Comparison of ENCODE assay signal across 8 mouse cellular contexts in genomic region chr5:112433004-112433403, GRCm38 (mm10). TPM values are rescaled to one million over a fixed set of nuclear protein-coding genes. Genes with fewer than 3 reads are reported as not detected.
DNase-seq lines count a peak whose midpoint lies in the region; ATAC-seq and TF ChIP-seq lines count a peak whose summit lies in the region.

No protein-coding gene starts in this region.

- H3K4me3 ChIP-seq in heart, postnatal 0 days (ENCODE audit: low read depth, low read length), result no peak overlapping the region
- H3K4me3 ChIP-seq in forebrain, embryonic 12.5 days (replicated peaks), result no peak overlapping the region
- H3K4me3 ChIP-seq in hindbrain, postnatal 0 days (ENCODE audit: low read length), result no peak overlapping the region
- no peak overlapping the region for H3K4me3 ChIP-seq in limb, embryonic 11.5 days (ENCODE audit: low read depth, low read length)

- TF ChIP-seq CTCF in heart, postnatal 0 days (IDR thresholded peaks at IDR 0.05; ENCODE audit: low read depth), result peak; percentile 88
- peak; percentile 95 for TF ChIP-seq CTCF in hindbrain, postnatal 0 days (IDR thresholded peaks at IDR 0.05; ENCODE audit: low read depth)

- H3K27me3 ChIP-seq in heart, postnatal 0 days (ENCODE audit: control insufficient read depth, insufficient read depth, low read length), result peaks cover 76% of the 10 kb centered on the region
- H3K27me3 ChIP-seq in forebrain, embryonic 12.5 days, result peaks cover 45% of the 10 kb centered on the region
- no peaks in the 10 kb centered on the region for H3K27me3 ChIP-seq in hindbrain, postnatal 0 days (ENCODE audit: insufficient read depth, low read length)
- H3K27me3 ChIP-seq in limb, embryonic 11.5 days (ENCODE audit: control insufficient read depth, insufficient read depth, low read length), result no peaks in the 10 kb centered on the region; the same call in 1 of the 2 replicates

- H3K36me3 ChIP-seq in heart, postnatal 0 days (replicated peaks; ENCODE audit: control insufficient read depth, insufficient read depth, low read length), result no peaks in the 10 kb centered on the region
- H3K36me3 ChIP-seq in forebrain, embryonic 12.5 days (replicated peaks), result no peaks in the 10 kb centered on the region
- no peaks in the 10 kb centered on the region; the same call in none of the 2 replicates for H3K36me3 ChIP-seq in hindbrain, postnatal 0 days (ENCODE audit: insufficient read depth, low read length)
- H3K36me3 ChIP-seq in limb, embryonic 11.5 days (ENCODE audit: control insufficient read depth, insufficient read depth, low read length), result no peaks in the 10 kb centered on the region

- H3K27ac ChIP-seq in heart, postnatal 0 days (ENCODE audit: low read depth), result no peak overlapping the region
- no peak overlapping the region for H3K27ac ChIP-seq in forebrain, embryonic 12.5 days
- H3K27ac ChIP-seq in hindbrain, postnatal 0 days, result no peak overlapping the region
- no peak overlapping the region for H3K27ac ChIP-seq in limb, embryonic 11.5 days (replicated peaks; ENCODE audit: low read depth, low read length)

- no peak overlapping the region for H3K4me2 ChIP-seq in heart, postnatal 0 days (ENCODE audit: low read depth, low read length)
- H3K4me2 ChIP-seq in forebrain, embryonic 12.5 days, result no peak overlapping the region
- H3K4me2 ChIP-seq in hindbrain, postnatal 0 days (ENCODE audit: low read depth, low read length), result no peak overlapping the region
- no peak overlapping the region for H3K4me2 ChIP-seq in limb, embryonic 11.5 days (ENCODE audit: low read depth, severe bottlenecking)

- intact Hi-C loops in heart, postnatal 25 days (cut with DNase I), result loop anchor here (5.0 kb wide), 1 partner anchor 619 kb away; no protein-coding TSS in a partner anchor

- DNase-seq in heart, postnatal 0 days (ENCODE audit: low spot score), result peak; percentile 37
- DNase-seq in heart, postnatal 25 days (ENCODE audit: low spot score), result no peak
- DNase-seq in c-Kit-negative CD71-positive TER-119-positive erythroid progenitor cells, embryonic 14.5 days (ENCODE audit: low read depth, low spot score), result peak; percentile 17
- DNase-seq in hindbrain, postnatal 0 days (ENCODE audit: low spot score), result peak; percentile 85
- DNase-seq in limb, embryonic 11.5 days (ENCODE audit: low spot score), result peak; percentile 88
- DNase-seq in natural killer cell, adult 2 months (ENCODE audit: low spot score in 2 of 2), result peak; percentile 33 to 62
- peak; percentile 48 to 84 for DNase-seq in spleen, postnatal 4 days (ENCODE audit: low spot score in 2 of 2)

- no peak for TF ChIP-seq EP300 in heart, postnatal 0 days (IDR thresholded peaks at IDR 0.05; ENCODE audit: low read depth)

- 3% methylated on average over 8 of the region's 8 CpGs for WGBS in heart, postnatal 0 days
- WGBS in forebrain, embryonic 12.5 days, result 3% methylated on average over 8 of the region's 8 CpGs
- under 1% methylated on average over 8 of the region's 8 CpGs for WGBS in hindbrain, postnatal 0 days
- WGBS in limb, embryonic 11.5 days, result 2% methylated on average over 8 of the region's 8 CpGs

- H3K9me3 ChIP-seq in heart, postnatal 0 days (replicated peaks; ENCODE audit: control insufficient read depth, low read length), result no peaks in the 10 kb centered on the region
- no peaks in the 10 kb centered on the region for H3K9me3 ChIP-seq in forebrain, embryonic 12.5 days
- H3K9me3 ChIP-seq in hindbrain, postnatal 0 days (ENCODE audit: low read length), result no peaks in the 10 kb centered on the region
- H3K9me3 ChIP-seq in limb, embryonic 11.5 days (ENCODE audit: control insufficient read depth, low read length), result no peaks in the 10 kb centered on the region

- H3K9ac ChIP-seq in heart, postnatal 0 days (replicated peaks; ENCODE audit: low read depth, low read length), result no peak overlapping the region
- no peak overlapping the region for H3K9ac ChIP-seq in forebrain, embryonic 12.5 days
- H3K9ac ChIP-seq in hindbrain, postnatal 0 days (replicated peaks; ENCODE audit: low read length), result 0 out of 2 replicates have a peak overlapping the region, but pooled peaks have one; percentile 23
- no peak overlapping the region for H3K9ac ChIP-seq in limb, embryonic 11.5 days (ENCODE audit: low read length)

- H3K4me1 ChIP-seq in heart, postnatal 0 days (ENCODE audit: control insufficient read depth, insufficient read depth), result no peaks in the 10 kb centered on the region
- H3K4me1 ChIP-seq in forebrain, embryonic 12.5 days, result peaks cover 13% of the 10 kb centered on the region
- no peaks in the 10 kb centered on the region for H3K4me1 ChIP-seq in hindbrain, postnatal 0 days (ENCODE audit: insufficient read depth, low read length)
- peaks cover 7% of the 10 kb centered on the region; the same call in 1 of the 2 replicates for H3K4me1 ChIP-seq in limb, embryonic 11.5 days (ENCODE audit: control insufficient read depth, insufficient read depth, low read length)

- ATAC-seq in heart, postnatal 0 days (ENCODE audit: insufficient read depth, low read depth), result no peak
- peak; percentile 61 for ATAC-seq in forebrain, embryonic 12.5 days (ENCODE audit: low FRiP score)
- peak; percentile 38 for ATAC-seq in hindbrain, postnatal 0 days
- no peak for ATAC-seq in limb, embryonic 11.5 days (ENCODE audit: insufficient number of reproducible peaks, low FRiP score, low TSS enrichment, low read depth)

RNA-seq across cellular contexts. Expression of gene Gm6588, which starts 16.2 kb away (rescaled TPM):
- total RNA-seq in heart, postnatal 0 days (2014; rRNA removed; ENCODE audit: low replicate concordance), result not detected in 2 replicates
- not detected in 2 replicates for polyA plus RNA-seq in heart, postnatal 0 days (2015; fragmentation: Nextera tagmentation; extraction: Ambion mirVana)
- not detected for total RNA-seq in heart, postnatal 25 days (2021)
- 0.57 and 0.65 TPM in 2 replicates for polyA plus RNA-seq in forebrain, embryonic 12.5 days (2016; fragmentation: Nextera tagmentation; extraction: Ambion mirVana)
- total RNA-seq in hindbrain, postnatal 0 days (2014; rRNA removed), result not detected in 2 replicates
- 0.25 and 0.58 TPM in 2 replicates for polyA plus RNA-seq in hindbrain, postnatal 0 days (2015; fragmentation: Nextera tagmentation; extraction: Ambion mirVana)
- not detected in 2 replicates for polyA plus RNA-seq in limb, embryonic 11.5 days (2014; fragmentation: Nextera tagmentation; extraction: Ambion mirVana)

RNA-seq across cellular contexts. Expression of gene Asphd2, which starts 38.3 kb away (rescaled TPM):
- total RNA-seq in heart, postnatal 0 days (2014; rRNA removed; ENCODE audit: low replicate concordance), result 0.08 and 6.5 TPM in 2 replicates
- polyA plus RNA-seq in heart, postnatal 0 days (2015; fragmentation: Nextera tagmentation; extraction: Ambion mirVana), result 0.40 and 0.67 TPM in 2 replicates
- under 1 TPM; 0.65 to 0.70 TPM for total RNA-seq in heart, postnatal 25 days (2021)
- polyA plus RNA-seq in forebrain, embryonic 12.5 days (2016; fragmentation: Nextera tagmentation; extraction: Ambion mirVana), result 38.6 and 57.3 TPM in 2 replicates
- total RNA-seq in hindbrain, postnatal 0 days (2014; rRNA removed), result 143 and 164 TPM in 2 replicates
- 113 and 118 TPM in 2 replicates for polyA plus RNA-seq in hindbrain, postnatal 0 days (2015; fragmentation: Nextera tagmentation; extraction: Ambion mirVana)
- polyA plus RNA-seq in limb, embryonic 11.5 days (2014; fragmentation: Nextera tagmentation; extraction: Ambion mirVana), result 26.1 and 27.1 TPM in 2 replicates

Comparison
In these comparisons a context has a peak if more than half of its experiments do, and no peak if none do; other contexts are left out.
1. ATAC-seq: peak in forebrain, embryonic 12.5 days (single experiment) and hindbrain, postnatal 0 days (single experiment); none in heart, postnatal 0 days (single experiment) and limb, embryonic 11.5 days (single experiment).
2. RNA of gene Asphd2, which starts 38.3 kb away (polyA plus RNA-seq): 113 to 118 TPM in hindbrain, postnatal 0 days, 38.6 to 57.3 TPM in forebrain, embryonic 12.5 days and 26.1 to 27.1 TPM in limb, embryonic 11.5 days; 0.40 to 0.67 TPM in heart, postnatal 0 days; every median in the first group is over 10 times any median in the second.